Mouse (Mus musculus) lung, postnatal 14 days (tissue): ENCODE measurements around the gene Ttc36.
"Not testable (repeated sequence)": the region's sequence is repeated elsewhere in the genome, so short reads cannot be mapped to it uniquely, and the experiment has no call there.

Source experiments
- DNase-seq: peaks from one replicate; pipeline ENCODE4 v3.0.0; 2021

Gene Ttc36

GRCm38 (mm10) chr9:44771376-44771775 is 31.5 kb downstream of the Ttc36 start:
- no peak for DNase-seq

- not testable (repeated sequence) for DNase-seq
These were observed 34.9 kb downstream of the Ttc36 start for GRCm38 (mm10) chr9:44768029-44768394.

- DNase-seq, result peak; percentile 84
These were observed 35.5 kb downstream of the Ttc36 start, which contains the start of the genes Arcn1 and Ift46 for GRCm38 (mm10) chr9:44767101-44768028. Arcn1 (minus strand) TSS chr9:44767845. Ift46 (plus strand) TSS chr9:44767908.

DNA sequence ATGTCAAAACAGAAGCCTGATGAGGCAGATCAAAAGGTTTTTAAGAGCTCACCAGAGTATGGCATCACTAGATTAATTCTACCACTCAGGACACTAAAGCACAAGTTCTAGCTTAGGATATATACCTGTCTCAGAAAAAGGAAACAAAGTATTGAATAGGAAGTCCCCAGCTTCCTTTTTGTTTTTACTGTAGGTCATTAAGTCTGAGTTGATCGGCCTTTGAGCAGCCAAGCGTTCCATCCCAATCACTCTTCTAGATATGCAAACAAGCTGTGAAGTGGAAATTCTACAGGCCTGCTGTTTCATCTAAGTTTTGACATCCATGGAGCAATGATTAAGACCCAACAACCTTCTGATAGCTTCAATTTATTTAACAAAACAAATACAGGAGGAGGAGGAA is 42.0 kb downstream of the Ttc36 start:
- DNase-seq, result no peak
